Mouse (Mus musculus) intestine, postnatal 0 days (tissue): ENCODE data around the gene Crtc1. TPM values are rescaled to one million over a fixed set of nuclear protein-coding genes. Genes with fewer than 3 reads are reported as not detected.

Experiments used
- ATAC-seq: fragments of 200-750 bp; cut with Nextera tagmentation; 2 replicates; pipeline ENCODE4 v1.8.0; 2017; ENCODE audit warnings: mild to moderate bottlenecking, moderate TSS enrichment, moderate library complexity
- H3K27ac ChIP-seq: fragments of 300-500 bp; sonication (generic); 2 replicates; pipeline ENCODE4 v1.5.1; 2014; ENCODE audit warnings: mild to moderate bottlenecking, low read depth, low read length, moderate library complexity
- H3K27me3 ChIP-seq: fragments of 300-500 bp; sonication (generic); replicated peaks from 2 replicates; pipeline ENCODE4 v1.6.1; 2014; ENCODE audit warnings: low read length, mixed read lengths; ENCODE audit not compliant: control insufficient read depth, insufficient read depth
- H3K36me3 ChIP-seq: fragments of 300-500 bp; sonication (generic); 2 replicates; pipeline ENCODE4 v1.6.1; 2014; ENCODE audit warnings: mild to moderate bottlenecking, moderate library complexity; ENCODE audit not compliant: control insufficient read depth, insufficient read depth
- H3K4me1 ChIP-seq: fragments of 300-500 bp; sonication (generic); replicated peaks from 2 replicates; pipeline ENCODE4 v1.6.1; 2014; ENCODE audit warnings: antibody characterized with exemption, low read length, mixed read lengths; ENCODE audit not compliant: control insufficient read depth, insufficient read depth
- H3K4me2 ChIP-seq: fragments of 300-500 bp; sonication (generic); replicated peaks from 2 replicates; pipeline ENCODE4 v1.6.1; 2014; ENCODE audit warnings: low read depth, mild to moderate bottlenecking, moderate library complexity
- H3K4me3 ChIP-seq: fragments of 300-500 bp; sonication (generic); 2 replicates; pipeline ENCODE4 v1.5.1; 2014; ENCODE audit warnings: low read depth, low read length
- H3K9ac ChIP-seq: fragments of 300-500 bp; sonication (generic); 2 replicates; pipeline ENCODE4 v1.6.1; 2014; ENCODE audit warnings: mild to moderate bottlenecking, low read depth, low read length
- H3K9me3 ChIP-seq: fragments of 300-500 bp; sonication (generic); 2 replicates; pipeline ENCODE4 v1.6.1; 2016; ENCODE audit warnings: mixed run types; ENCODE audit not compliant: control insufficient read depth
- CTCF ChIP-seq: sonication (generic); IDR thresholded peaks from 2 replicates; pipeline ENCODE4 v1.5.1; 2016; ENCODE audit warnings: low read depth, mild to moderate bottlenecking, control low read depth, antibody characterized with exemption, moderate library complexity
- WGBS: fragments of 180-500 bp; shearing (Covaris S2); extraction: QIAGEN DNeasy Blood & Tissue Kit; methylation state at CpG from one replicate; pipeline ENCODE4 v1.1.7; 2014; 5-methylcytosine and 5-hydroxymethylcytosine counted together
- polyA plus RNA-seq: library from polyadenylated mRNA; unstranded; fragments of >200 nt; fragmentation: Nextera tagmentation; extraction: Ambion mirVana; gene quantifications from 2 replicates; pipeline ENCODE4 v1.2.1, GENCODE M21; 2015

Crtc1 gene
- polyA plus RNA-seq, 1 experiment from 2014 or later = 9.2 TPM

DNA sequence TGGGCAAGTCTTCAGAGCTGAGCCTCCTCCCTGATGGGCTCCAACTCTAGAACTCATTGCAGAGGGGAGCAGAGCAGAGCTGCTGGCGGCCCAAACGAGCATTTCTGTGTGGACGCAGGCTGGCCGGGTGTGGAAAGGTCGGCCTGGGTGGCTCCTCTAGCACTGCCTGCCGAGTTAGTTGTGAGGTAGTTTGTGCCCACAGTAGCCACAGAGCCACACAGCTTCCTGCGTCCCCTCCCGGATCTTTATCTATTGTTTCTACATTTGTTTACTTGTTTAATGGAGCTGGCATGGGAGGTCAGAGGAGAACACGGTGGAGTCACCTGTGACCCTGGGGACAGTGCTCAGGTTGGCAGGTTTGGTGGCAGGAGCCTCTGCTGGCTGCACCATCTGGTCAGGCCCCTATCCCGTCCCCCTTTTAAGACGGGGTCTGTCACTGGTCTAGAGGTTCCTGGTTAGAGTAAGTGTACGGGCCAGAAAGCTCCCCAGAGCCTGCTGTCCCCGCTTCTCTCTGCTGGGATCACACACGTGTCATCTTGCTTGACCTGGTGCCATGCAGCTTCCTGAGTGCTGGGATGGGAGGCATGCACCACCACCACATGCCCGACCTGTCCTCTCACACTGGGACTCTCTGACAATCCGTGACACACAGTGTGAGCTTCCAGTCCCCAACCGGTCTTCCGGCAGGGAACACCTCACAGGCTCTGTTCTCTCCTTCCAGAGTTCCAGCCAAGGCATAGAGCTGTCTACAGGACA lies 17.9 kb downstream of the Crtc1 start:
- WGBS = 69% methylated on average over 18 of the region's 18 CpGs
- no peaks in the 10 kb centered on the region for H3K9me3 ChIP-seq
- H3K4me3 ChIP-seq = no peak overlapping the region
- H3K4me1 ChIP-seq = no peaks in the 10 kb centered on the region
- H3K27ac ChIP-seq = no peak overlapping the region
- no peaks in the 10 kb centered on the region for H3K27me3 ChIP-seq
- no peaks in the 10 kb centered on the region for H3K36me3 ChIP-seq
- no peak for TF ChIP-seq CTCF
- H3K9ac ChIP-seq = no peak overlapping the region
- ATAC-seq = no peak
- no peak overlapping the region for H3K4me2 ChIP-seq

DNA sequence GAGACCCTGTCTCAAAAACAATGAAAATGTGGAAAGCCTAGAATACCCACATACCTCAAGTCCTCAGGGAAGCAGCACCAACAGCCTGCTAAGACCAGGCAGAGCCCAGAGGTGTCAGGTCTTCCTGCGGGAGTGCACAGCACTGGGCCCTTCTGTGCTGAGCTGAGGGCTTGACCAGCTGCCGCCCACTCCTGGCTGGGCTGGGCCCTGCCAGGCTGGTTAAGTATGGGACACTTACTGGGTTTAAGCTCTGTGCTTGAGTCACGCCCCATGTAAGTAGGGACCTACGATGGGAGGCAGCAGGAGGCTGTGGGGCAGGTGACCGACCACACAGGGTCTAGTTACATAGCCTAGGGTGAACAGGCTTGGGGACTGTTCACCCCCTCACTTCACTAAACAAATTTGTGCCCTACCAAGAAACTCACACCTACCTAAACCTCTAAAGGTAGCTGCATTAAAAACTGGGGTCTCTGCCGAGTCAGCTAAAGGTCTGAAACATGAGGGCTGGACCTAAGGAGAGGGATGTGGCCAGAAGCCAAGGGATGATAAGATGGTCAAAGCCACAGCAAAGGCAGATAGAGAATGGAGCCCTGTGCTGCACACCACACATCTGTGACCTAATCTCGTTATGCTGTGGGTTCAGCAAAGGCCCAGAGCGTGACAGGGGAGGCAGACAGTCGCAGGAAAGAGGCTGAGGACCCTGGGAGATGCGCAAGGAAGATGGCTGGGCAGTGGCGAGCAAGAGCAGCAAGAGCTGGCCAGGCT lies 19.3 kb downstream of the Crtc1 start:
- ATAC-seq = no peak
- Histone ChIP-seq H3K4me2 (no peak overlapping the region), H3K36me3 (no peaks in the 10 kb centered on the region), H3K4me1 (no peaks in the 10 kb centered on the region), H3K9me3 (no peaks in the 10 kb centered on the region), H3K27ac (no peak overlapping the region), H3K27me3 (no peaks in the 10 kb centered on the region), H3K4me3 (no peak overlapping the region), H3K9ac (no peak overlapping the region)
- TF ChIP-seq CTCF = no peak
- 84% methylated on average over 11 of the region's 11 CpGs for WGBS

DNA sequence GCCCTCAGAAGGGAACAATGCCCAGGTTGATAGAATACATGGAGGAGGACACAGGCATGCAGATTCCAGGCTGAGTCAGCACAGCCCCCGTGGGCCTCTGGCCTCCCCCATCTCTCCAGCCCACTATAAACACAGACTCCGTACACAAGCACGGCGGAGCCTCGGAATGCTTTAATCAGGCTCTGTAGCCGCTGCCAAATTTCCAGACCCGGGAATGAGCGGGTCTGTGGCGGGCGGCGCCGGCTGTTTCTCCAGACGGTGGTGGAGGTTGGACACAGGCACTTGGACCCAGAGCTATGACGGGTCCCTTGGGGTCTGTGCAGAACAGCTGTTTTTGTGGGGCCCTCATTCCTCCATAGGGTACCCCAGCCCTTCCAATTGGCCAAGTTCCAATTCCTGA lies 20.4 kb downstream of the Crtc1 start:
- H3K27ac ChIP-seq = no peak overlapping the region
- H3K4me2 ChIP-seq = no peak overlapping the region
- WGBS = 51% methylated on average over 14 of the region's 14 CpGs
- H3K9ac ChIP-seq = no peak overlapping the region
- no peak overlapping the region for H3K4me3 ChIP-seq
- no peaks in the 10 kb centered on the region for H3K4me1 ChIP-seq
- no peaks in the 10 kb centered on the region for H3K27me3 ChIP-seq
- no peak for ATAC-seq
- H3K9me3 ChIP-seq = no peaks in the 10 kb centered on the region
- no peak for TF ChIP-seq CTCF
- H3K36me3 ChIP-seq = no peaks in the 10 kb centered on the region

DNA sequence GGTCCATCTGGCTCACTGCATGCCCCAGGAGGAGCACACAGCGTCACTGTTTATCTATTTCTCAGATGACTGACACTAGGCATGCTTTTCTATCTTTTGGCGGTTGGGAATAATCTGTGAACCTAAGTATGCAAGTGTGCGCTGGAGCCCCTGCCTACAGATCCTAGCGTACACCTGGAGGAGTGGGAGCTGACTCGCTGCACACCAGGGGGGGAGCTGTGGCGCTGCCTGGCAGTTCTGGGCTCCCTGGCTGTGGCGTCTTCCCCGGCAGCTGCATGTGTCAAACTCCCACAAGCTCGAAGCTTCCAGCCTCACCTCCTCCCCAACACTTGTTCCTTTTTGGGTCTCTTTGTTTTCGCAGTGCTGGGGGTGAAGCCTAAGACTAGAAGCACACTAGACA lies 21.5 kb downstream of the Crtc1 start:
- H3K27ac ChIP-seq = no peak overlapping the region
- H3K4me1 ChIP-seq = no peaks in the 10 kb centered on the region
- no peaks in the 10 kb centered on the region for H3K9me3 ChIP-seq
- no peak overlapping the region for H3K4me3 ChIP-seq
- no peak for ATAC-seq
- no peak overlapping the region for H3K4me2 ChIP-seq
- H3K9ac ChIP-seq = no peak overlapping the region
- WGBS = 63% methylated on average over 10 of the region's 10 CpGs
- H3K27me3 ChIP-seq = no peaks in the 10 kb centered on the region
- 0 out of 2 replicates have a peak, but pooled peaks have one; percentile 25 for TF ChIP-seq CTCF
- H3K36me3 ChIP-seq = no peaks in the 10 kb centered on the region; the same call in 1 of the 2 replicates

DNA sequence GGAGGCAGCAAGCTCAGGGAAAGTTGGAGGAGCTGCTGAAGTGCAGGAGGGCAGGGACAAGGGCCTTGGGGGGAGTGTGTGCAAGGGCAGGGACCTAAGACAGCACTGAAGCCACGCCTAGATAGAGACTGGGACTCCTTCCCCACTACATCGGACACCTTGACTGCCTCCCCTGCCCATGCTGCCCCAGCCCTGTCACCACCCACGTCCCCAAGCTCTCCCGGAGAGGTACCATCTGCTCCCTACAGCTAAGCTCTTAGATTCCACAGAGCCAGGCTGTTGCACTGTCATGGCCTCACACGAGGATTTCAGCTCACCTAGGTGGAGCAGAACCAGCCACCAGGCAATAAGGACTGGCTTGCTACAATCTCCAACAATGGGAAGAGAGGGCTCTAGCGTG lies 22.4 kb downstream of the Crtc1 start:
- H3K9me3 ChIP-seq = no peaks in the 10 kb centered on the region
- 43% methylated on average over 6 of the region's 6 CpGs for WGBS
- H3K4me3 ChIP-seq = no peak overlapping the region
- no peak for TF ChIP-seq CTCF
- H3K9ac ChIP-seq = no peak overlapping the region
- no peaks in the 10 kb centered on the region for H3K4me1 ChIP-seq
- H3K4me2 ChIP-seq = no peak overlapping the region
- no peaks in the 10 kb centered on the region for H3K27me3 ChIP-seq
- ATAC-seq = no peak
- no peak overlapping the region for H3K27ac ChIP-seq
- no peaks in the 10 kb centered on the region; the same call in 1 of the 2 replicates for H3K36me3 ChIP-seq

DNA sequence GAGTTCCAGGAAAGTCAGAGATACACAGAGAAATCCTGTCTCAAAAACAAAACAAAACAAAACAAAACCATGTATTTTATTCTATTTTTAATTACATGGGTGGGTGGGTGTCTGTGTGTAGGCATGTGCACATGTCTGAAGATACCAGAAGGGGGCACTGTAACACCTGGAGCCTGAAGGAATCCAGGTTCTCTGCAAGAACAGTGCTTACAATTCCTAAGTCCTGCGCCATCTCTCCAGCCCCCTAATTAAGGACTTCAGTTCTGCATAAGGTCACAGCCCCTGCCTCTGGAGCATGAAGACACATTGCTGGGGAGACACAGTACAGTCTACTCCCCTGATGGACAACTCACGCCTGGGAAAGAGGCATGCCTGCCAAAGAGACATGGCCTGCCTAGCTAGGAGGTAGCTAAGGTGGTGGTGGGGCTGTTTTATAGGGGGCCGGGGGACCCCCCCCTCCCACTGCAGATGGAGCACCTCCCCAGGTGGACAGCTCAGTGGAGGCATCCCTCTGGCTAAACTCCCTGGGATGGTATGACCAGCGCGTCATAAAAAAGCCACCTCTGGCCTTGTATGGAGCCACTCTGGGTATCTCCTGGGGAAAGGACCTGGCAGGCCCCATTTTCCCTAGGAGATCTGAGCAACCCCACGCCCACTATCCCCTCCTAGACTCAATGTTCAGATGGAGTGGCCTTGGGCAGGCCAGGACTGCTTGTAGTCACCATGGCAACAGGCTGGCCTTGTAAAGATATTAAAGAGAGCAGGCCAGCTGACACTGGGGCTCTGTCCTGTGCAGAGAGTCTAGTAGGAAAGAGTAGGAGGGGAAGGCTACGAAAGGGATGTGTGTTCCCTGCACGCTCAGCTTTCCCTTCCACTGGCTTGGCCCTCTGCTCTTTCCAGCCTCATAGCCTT lies 23.6 kb downstream of the Crtc1 start:
- Histone ChIP-seq H3K4me1 (no peaks in the 10 kb centered on the region), H3K9me3 (no peaks in the 10 kb centered on the region), H3K4me2 (no peak overlapping the region), H3K36me3 (peaks cover 1% of the 10 kb centered on the region; the same call in 1 of the 2 replicates), H3K4me3 (no peak overlapping the region), H3K27me3 (no peaks in the 10 kb centered on the region), H3K27ac (no peak overlapping the region), H3K9ac (no peak overlapping the region)
- no peak for ATAC-seq
- TF ChIP-seq CTCF = peak; percentile 78
- 76% methylated on average over 8 of the region's 8 CpGs for WGBS
